18 mouse cellular contexts compared by ENCODE assay signal in genomic region chr11:54918273-54918672, GRCm38 (mm10). TPM values are rescaled to one million over a fixed set of nuclear protein-coding genes. Genes with fewer than 3 reads are reported as not detected.
DNase-seq lines count a peak whose midpoint lies in the region; ATAC-seq and TF ChIP-seq lines count a peak whose summit lies in the region.
"Had no signal": no experiment of that assay in that cellular context is flagged by ENCODE, and none has a peak within 500 bp of the region (broad histone marks: within the 10 kb centered on the region; RNA-seq: fewer than 3 reads in every experiment).

No protein-coding gene starts in this region.

- 93% methylated on average over 4 of the region's 4 CpGs for WGBS in stomach, postnatal 0 days
- WGBS in heart, embryonic 12.5 days, result 86% methylated on average over 4 of the region's 4 CpGs

- H3K4me2 ChIP-seq in stomach, postnatal 0 days (replicated peaks; ENCODE audit: low read depth), result no peak overlapping the region
- H3K4me2 ChIP-seq in heart, embryonic 12.5 days, result no peak overlapping the region
- H3K4me2 ChIP-seq: heart, embryonic 13.5 days; hindbrain, embryonic 13.5 days; midbrain, embryonic 13.5 days; neural tube, embryonic 13.5 days had no signal

- peak; percentile 65 for TF ChIP-seq CTCF in layer of hippocampus, adult 2 months (conservative IDR thresholded peaks at IDR 0.05)
- TF ChIP-seq CTCF in stomach, postnatal 0 days (IDR thresholded peaks at IDR 0.05; ENCODE audit: low read depth), result peak; percentile 65

- H3K4me3 ChIP-seq in layer of hippocampus, adult 2 months, result no peak overlapping the region
- H3K4me3 ChIP-seq in stomach, postnatal 0 days (ENCODE audit: low read depth, low read length), result no peak overlapping the region
- H3K4me3 ChIP-seq in heart, embryonic 12.5 days, result no peak overlapping the region
- H3K4me3 ChIP-seq: heart, embryonic 13.5 days; hindbrain, embryonic 13.5 days; midbrain, embryonic 13.5 days; neural tube, embryonic 13.5 days had no signal

- peak; percentile 61 for DNase-seq in CD4-positive, CD25-positive, alpha-beta regulatory T cell, adult 2 months (ENCODE audit: low read depth, low spot score)
- no peak for DNase-seq in layer of hippocampus, adult 2 months (ENCODE audit: low spot score in 2 of 2)
- DNase-seq in layer of hippocampus, adult 9-10 months (ENCODE audit: low spot score), result no peak
- DNase-seq in thymus, postnatal 4 days, result peak; percentile 50
- DNase-seq in thymus, postnatal 25 days, result no peak
- no peak for DNase-seq in stomach, postnatal 0 days (ENCODE audit: low spot score)
- DNase-seq: adrenal gland, adult 8-10 months; embryo, embryonic 11 days; kidney, adult 9 months; lung, postnatal 10 days; retina, postnatal 1 day had no signal

- H3K9me3 ChIP-seq in stomach, postnatal 0 days (ENCODE audit: control insufficient read depth, low read length), result no peaks in the 10 kb centered on the region
- H3K9me3 ChIP-seq in heart, embryonic 12.5 days (replicated peaks), result no peaks in the 10 kb centered on the region
- H3K9me3 ChIP-seq: heart, embryonic 13.5 days; hindbrain, embryonic 13.5 days; midbrain, embryonic 13.5 days; neural tube, embryonic 13.5 days had no signal

- H3K36me3 ChIP-seq in stomach, postnatal 0 days (ENCODE audit: control insufficient read depth, insufficient read depth, low read length), result peaks cover 46% of the 10 kb centered on the region
- H3K36me3 ChIP-seq in heart, embryonic 12.5 days, result peaks cover 81% of the 10 kb centered on the region

- no peaks in the 10 kb centered on the region for H3K4me1 ChIP-seq in stomach, postnatal 0 days (replicated peaks; ENCODE audit: control insufficient read depth, insufficient read depth)
- H3K4me1 ChIP-seq in heart, embryonic 12.5 days (replicated peaks), result peaks cover 16% of the 10 kb centered on the region
- H3K4me1 ChIP-seq: hindbrain, embryonic 13.5 days; midbrain, embryonic 13.5 days; neural tube, embryonic 13.5 days had no signal

- no peak for ATAC-seq in CD4-positive, CD25-positive, alpha-beta regulatory T cell, adult 4 months
- no peak for ATAC-seq in stomach, postnatal 0 days (ENCODE audit: low FRiP score, low TSS enrichment)
- no peak for ATAC-seq in heart, embryonic 12.5 days (ENCODE audit: insufficient number of reproducible peaks, low FRiP score)
- ATAC-seq: midbrain, embryonic 13.5 days; Patski had no signal

- no peak for TF ChIP-seq EP300 in stomach, postnatal 0 days (optimal IDR thresholded peaks at IDR 0.05)

- H3K27me3 ChIP-seq in stomach, postnatal 0 days (ENCODE audit: control insufficient read depth, insufficient read depth, low read length), result no peaks in the 10 kb centered on the region
- H3K27me3 ChIP-seq in heart, embryonic 12.5 days (replicated peaks), result no peaks in the 10 kb centered on the region
- H3K27me3 ChIP-seq: heart, embryonic 13.5 days; hindbrain, embryonic 13.5 days; midbrain, embryonic 13.5 days; neural tube, embryonic 13.5 days; Patski had no signal

- no peak overlapping the region for H3K27ac ChIP-seq in layer of hippocampus, adult 2 months
- no peak overlapping the region for H3K27ac ChIP-seq in stomach, postnatal 0 days (replicated peaks)
- H3K27ac ChIP-seq in heart, embryonic 12.5 days (ENCODE audit: poor library complexity, severe bottlenecking), result no peak overlapping the region
- H3K27ac ChIP-seq: heart, embryonic 13.5 days; hindbrain, embryonic 13.5 days; midbrain, embryonic 13.5 days; neural tube, embryonic 13.5 days had no signal

- H3K9ac ChIP-seq in stomach, postnatal 0 days (ENCODE audit: low read length), result no peak overlapping the region
- no peak overlapping the region for H3K9ac ChIP-seq in heart, embryonic 12.5 days
- H3K9ac ChIP-seq: heart, embryonic 13.5 days; hindbrain, embryonic 13.5 days; midbrain, embryonic 13.5 days; neural tube, embryonic 13.5 days had no signal

RNA-seq across cellular contexts. Expression of gene Gpx3, which starts 16.0 kb away (rescaled TPM):
- polyA plus RNA-seq in CD4-positive, CD25-positive, alpha-beta regulatory T cell, adult 4 months (2017; shearing (Covaris generic)), result 1 to 10 TPM; 1.2 to 1.3 TPM
- total RNA-seq in layer of hippocampus, adult 2 months (2021), result 1 to 10 TPM; 3.9 to 4.0 TPM
- polyA plus RNA-seq in stomach, postnatal 0 days (2015; fragmentation: Nextera tagmentation; extraction: Ambion mirVana), result 185 and 206 TPM in 2 replicates
- polyA plus RNA-seq in heart, embryonic 12.5 days (2016; fragmentation: Nextera tagmentation; extraction: Ambion mirVana), result 1,404 and 1,433 TPM in 2 replicates

RNA-seq across cellular contexts. Expression of gene Tnip1, which starts 44.4 kb away (rescaled TPM):
- polyA plus RNA-seq in CD4-positive, CD25-positive, alpha-beta regulatory T cell, adult 4 months (2017; shearing (Covaris generic)), result 100 to 1,000 TPM in 1 of 2 experiments, 10 to 100 TPM in 1; 97.4 to 167 TPM
- total RNA-seq in layer of hippocampus, adult 2 months (2021), result 10 to 100 TPM; 33.0 to 33.1 TPM
- 14.7 and 15.5 TPM in 2 replicates for polyA plus RNA-seq in stomach, postnatal 0 days (2015; fragmentation: Nextera tagmentation; extraction: Ambion mirVana)
- 23.1 and 23.6 TPM in 2 replicates for polyA plus RNA-seq in heart, embryonic 12.5 days (2016; fragmentation: Nextera tagmentation; extraction: Ambion mirVana)

RNA-seq across cellular contexts. Expression of gene Hint1, which starts 52.1 kb away (rescaled TPM):
- polyA plus RNA-seq in CD4-positive, CD25-positive, alpha-beta regulatory T cell, adult 4 months (2017; shearing (Covaris generic)), result 100 to 1,000 TPM; 375 to 447 TPM
- 100 to 1,000 TPM; 252 to 273 TPM for total RNA-seq in layer of hippocampus, adult 2 months (2021)
- polyA plus RNA-seq in stomach, postnatal 0 days (2015; fragmentation: Nextera tagmentation; extraction: Ambion mirVana), result 745 and 824 TPM in 2 replicates
- polyA plus RNA-seq in heart, embryonic 12.5 days (2016; fragmentation: Nextera tagmentation; extraction: Ambion mirVana), result 743 and 765 TPM in 2 replicates

RNA-seq across cellular contexts. Expression of gene Lyrm7, which starts 57.6 kb away (rescaled TPM):
- polyA plus RNA-seq in CD4-positive, CD25-positive, alpha-beta regulatory T cell, adult 4 months (2017; shearing (Covaris generic)), result 1 to 10 TPM; 3.4 to 8.4 TPM
- total RNA-seq in layer of hippocampus, adult 2 months (2021), result 10 to 100 TPM; 28.7 to 30.9 TPM
- polyA plus RNA-seq in stomach, postnatal 0 days (2015; fragmentation: Nextera tagmentation; extraction: Ambion mirVana), result 4.5 and 4.8 TPM in 2 replicates
- polyA plus RNA-seq in heart, embryonic 12.5 days (2016; fragmentation: Nextera tagmentation; extraction: Ambion mirVana), result 14.5 and 20.1 TPM in 2 replicates

Comparison
In these comparisons a context has a peak if more than half of its experiments do, and no peak if none do; other contexts are left out.
1. DNase-seq: peak in CD4-positive, CD25-positive, alpha-beta regulatory T cell, adult 2 months (single experiment) and thymus, postnatal 4 days (single experiment); none in layer of hippocampus, adult 2 months (0 of 2), layer of hippocampus, adult 9-10 months (single experiment), thymus, postnatal 25 days (single experiment) and stomach, postnatal 0 days (single experiment).
2. RNA of gene Gpx3, which starts 16.0 kb away (polyA plus RNA-seq): 1,404 to 1,433 TPM in heart, embryonic 12.5 days and 185 to 206 TPM in stomach, postnatal 0 days; 1.2 to 1.3 TPM in CD4-positive, CD25-positive, alpha-beta regulatory T cell, adult 4 months; every median in the first group is over 10 times any median in the second.